Mouse (Mus musculus) kidney, postnatal 25 days (tissue): ENCODE data around the gene Ptprn2.

Source experiments
- DNase-seq, 2 experiments: peaks; one replicate each; pipeline ENCODE4 v3.0.0; 2021; ENCODE audit warnings: mixed read lengths in 2 of 2

The Ptprn2 gene

DNA sequence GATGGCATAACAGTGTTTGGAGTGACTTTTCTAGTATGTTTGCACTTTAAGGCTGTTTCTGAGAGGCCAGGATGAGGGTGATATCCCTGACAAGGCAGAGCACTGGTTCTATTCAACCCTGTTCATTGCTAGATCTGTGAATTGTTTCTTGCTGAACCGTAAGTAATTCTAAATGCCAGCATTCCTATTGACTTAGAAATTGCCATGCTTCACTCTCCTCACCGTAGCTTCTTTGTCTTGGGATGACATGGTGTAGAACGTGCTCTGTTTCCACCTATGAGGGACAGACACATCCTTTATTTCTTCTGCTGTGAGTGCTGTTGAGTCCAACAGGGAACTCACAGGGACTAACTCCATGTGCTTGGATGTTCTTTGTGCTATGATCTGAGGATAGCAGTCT lies 416.3 kb downstream of the Ptprn2 start:
- DNase-seq, result no peak

DNA sequence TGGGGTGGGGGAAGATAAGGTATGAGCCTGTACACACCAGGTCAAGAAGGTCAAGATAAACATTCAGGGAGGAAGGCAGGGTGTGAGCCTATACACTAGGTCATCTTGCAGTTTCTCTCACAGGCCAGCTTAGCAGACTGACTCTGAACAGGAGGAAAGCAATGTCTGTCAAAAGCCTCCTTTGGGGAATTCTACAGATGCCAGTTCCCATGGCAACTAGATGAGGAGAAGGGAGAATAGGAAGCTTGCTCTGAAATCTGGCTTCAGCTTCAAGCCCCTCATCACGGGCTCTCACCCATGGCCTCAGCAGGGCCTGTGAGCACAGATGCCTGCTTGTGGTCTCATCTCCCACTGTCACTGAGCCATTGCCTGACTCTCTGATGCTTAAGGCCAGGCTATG lies 421.9 kb downstream of the Ptprn2 start:
- no peak for DNase-seq

DNA sequence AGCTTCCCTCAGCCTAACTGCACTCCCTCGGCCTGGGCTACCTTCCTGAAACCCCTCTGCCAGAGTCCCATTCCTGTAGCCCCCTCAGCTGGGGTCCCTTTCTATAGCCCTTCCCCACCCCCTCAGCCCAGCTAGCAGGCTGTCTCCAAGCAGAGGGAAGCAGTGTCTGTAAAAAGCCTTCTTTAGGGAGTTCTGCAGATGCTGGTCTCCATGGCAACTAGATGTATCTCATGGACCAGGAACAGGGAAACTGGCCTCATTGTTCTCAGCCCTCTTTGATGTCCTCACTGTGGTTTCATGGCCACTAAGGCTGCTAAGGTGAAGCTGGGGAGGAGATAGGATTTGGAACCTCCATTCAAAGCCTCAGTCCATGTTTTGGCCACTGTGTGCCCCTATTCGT lies 423.1 kb downstream of the Ptprn2 start:
- DNase-seq, result no peak

DNA sequence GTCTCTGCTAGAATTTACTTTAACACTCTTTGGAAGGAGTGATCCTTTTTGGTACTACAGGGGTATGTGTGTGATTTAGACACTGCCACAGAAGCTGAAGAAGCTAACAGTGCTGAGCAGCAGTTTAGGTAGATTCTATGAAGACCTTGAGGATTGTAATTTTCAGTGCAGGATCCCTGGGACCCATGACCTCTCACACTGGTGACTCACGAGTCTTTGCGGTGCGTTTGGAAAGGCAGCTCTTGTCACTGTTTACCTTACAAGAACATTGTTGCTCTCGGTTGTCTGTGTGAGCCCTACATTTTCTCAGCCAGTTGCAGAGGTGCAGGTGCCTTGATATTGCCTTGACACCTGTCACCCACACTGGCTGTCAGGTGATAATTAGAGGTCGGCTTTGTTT lies 431.3 kb downstream of the Ptprn2 start:
- no peak for DNase-seq

DNA sequence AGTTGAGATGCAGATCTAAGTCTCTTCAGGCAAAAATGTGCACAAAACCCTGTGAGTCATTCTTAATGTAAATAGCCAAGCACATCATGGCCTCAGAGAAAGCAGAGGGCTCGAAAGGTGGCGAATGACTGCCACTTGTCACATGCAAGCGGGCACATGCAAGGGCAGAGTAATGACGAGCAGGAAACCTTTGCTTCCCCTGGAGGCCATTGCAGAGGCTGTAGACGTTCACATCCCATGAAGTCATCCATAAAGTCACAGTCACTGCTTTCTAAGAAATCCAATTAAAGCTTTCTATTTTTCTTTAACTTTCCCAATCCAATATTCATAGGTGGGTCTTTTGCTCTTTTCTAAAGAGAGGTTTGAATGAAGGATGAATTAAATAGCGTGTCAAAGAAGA lies 433.7 kb downstream of the Ptprn2 start:
- DNase-seq, result no peak

DNA sequence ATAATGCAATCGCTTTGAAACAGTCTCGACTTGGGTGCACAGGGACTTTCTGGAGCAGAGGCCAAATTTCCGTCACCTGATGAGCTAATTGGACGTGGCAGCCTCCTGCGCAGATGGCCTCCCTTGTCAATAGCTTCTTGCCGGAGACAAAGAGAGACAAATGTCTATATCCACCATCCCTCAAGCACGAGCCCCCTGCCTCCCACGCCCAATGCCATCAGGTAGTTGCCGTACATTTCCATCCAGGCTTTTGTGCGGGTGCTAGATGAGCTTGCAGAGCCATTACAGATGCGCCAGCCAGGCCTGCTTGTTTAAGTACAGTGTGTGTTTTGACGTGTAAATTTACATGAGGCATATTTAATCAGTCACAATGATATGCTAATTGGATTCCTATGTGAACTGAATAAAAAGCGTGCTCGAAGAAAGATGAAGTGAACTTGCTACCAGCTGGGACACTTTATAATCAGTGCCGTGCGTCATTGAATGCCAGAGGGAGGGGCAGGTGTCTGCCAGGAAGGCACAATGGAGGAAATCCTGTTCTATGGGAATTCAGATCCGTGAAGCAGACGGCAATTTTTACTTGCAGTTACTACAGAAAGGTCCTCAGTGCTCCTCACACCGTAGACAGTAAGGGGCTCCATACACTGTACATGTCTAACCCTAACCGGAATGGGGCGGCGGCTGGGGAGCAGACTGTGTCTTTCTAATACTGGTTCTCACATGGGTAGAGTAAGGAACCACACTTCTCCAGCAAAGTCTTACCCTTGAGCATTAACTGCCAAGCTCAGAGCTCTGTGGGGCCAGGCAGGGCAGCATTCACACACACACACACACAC lies 434.4 kb downstream of the Ptprn2 start:
- no peak for DNase-seq

DNA sequence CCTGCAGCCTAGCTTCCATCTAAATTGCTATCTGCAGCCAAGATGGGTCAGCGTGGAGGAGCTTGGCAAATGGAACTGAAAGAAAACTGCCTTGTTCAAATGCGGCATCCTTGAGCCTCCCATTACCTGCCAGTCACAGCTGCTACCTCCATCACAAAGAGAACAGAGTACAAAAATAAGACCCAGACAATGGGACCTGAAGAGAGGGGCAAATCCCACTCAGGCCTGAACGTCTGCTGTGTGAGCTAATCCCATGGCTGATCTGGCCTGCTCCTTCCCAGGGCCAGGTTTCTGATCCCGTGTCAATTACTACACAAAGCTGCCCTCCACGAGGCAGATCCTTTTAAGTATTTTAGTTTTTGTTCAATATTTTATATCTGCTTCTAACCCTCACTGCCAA lies 441.6 kb downstream of the Ptprn2 start:
- no peak for DNase-seq

DNA sequence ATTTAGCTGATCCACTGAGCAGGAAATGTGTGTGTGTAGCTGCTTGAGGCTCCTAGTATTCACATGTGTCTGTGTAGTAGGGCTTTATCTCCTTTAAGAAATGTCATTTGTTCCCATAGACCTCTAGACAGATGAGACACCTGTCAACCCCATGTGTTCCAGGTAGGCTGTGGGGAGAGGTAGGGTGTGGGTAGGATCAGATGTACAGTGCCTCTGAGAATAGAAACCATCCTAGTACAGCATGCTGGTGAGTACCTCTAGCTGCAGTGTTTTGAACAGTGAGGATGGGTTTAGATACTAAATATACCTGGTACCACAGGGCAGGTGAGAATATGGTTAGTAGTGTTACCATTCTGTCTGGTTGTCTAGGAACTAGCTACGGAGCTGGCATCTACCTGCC lies 442.0 kb downstream of the Ptprn2 start:
- no peak for DNase-seq

DNA sequence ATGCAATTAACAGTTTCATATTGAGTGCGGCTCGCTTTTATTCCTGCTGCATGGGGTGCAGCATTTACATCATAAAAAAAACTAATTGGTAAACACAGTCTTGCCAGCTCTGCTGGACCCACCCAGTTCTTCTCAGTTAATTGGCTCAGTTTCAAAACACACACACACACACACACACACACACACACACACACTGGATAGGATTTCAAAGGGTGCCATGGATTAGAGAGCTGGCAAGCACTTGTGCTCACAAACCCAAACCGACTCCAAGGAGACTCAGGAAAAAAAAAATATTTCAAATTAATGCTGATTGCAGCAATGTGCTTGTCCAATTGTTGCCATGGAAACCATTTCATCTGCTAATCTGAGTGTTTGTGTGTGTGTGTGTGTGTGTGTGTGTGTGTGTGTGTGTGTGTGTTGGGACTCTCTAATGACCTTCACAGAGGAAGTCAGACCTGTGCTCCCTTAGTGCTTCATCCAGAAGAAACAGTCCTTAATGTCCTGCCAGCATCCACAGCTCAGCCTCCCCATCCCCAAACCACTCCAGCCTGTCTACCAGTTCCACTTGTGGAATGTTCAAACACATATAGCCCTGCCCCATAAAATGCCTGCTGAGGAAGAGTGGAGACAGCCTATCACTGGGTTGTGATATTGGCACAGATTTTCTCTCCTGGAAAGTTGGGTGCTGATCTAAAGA lies 452.8 kb downstream of the Ptprn2 start:
- no peak for DNase-seq

DNA sequence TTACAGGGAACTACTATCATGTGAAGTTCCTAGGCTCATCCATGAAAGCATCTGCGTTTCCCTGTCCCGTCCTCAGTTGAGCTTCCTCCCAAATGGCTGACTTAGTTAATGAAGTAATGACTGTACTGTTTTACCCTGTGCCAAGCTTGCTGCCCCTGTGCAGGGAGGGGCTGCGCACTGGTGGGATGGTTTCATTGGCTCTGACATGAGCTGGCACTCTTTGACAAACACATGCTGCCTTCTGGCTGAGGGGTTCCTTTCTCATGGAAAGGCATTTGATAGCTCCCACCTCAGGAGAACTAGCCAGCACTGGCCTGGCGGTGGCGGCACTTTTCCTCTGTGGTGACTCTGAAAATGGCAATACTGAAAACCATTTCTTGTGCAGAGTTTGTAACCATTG lies 458.4 kb downstream of the Ptprn2 start:
- no peak for DNase-seq

DNA sequence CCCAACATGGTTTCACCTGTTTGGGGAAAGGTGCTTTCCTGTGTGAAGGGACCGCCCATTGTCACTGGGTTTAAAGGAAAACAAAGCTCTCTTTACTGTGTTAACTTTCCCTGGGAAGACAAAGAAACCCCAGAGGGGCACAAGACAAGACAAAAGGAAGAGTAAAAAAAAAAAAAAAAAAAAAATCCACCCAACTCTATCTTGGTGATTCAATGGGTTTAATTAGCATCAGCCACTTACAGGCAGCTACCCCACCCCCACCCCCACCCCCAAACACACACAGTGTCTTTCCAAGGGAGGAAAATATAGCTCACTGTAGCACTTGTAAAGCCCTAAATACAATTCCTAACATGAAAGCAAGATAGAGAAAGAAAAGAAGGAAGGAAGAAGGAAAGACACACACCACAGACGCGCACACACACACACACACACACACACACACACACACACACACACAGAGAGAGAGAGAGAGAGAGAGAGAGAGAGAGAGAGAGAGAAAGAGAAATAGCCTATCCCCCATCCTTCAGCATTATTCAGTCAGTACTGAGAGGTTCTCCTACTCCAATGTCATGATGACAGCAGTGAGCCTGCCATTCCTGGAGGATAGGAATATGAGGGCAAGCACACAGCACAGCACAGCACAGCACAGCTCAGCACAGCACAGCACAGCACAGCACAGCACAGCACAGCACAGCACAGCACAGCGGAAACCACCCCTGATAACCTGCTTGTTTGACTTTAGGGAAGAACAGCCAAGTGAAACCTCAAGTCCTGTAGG lies 462.8 kb downstream of the Ptprn2 start:
- DNase-seq, result no peak

DNA sequence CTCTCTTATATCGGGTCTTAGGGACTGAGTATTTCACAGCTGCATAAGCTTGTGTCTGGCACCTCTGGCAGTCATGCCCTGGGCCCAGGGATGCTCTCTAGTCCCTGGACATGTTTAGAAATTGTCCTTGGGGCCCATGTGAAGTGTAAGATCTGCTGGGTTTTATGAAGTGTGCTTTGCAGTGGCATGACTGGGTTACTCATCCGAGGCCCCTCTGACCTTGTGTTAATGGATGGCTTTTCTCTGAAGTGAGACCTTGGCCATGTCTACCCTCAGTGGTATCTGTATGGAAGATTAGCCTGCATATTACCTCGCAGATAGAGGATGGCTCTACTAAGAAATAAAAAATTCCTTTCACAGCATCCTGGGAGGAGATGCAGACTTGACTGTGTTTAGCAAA lies 464.2 kb downstream of the Ptprn2 start:
- no peak for DNase-seq

DNA sequence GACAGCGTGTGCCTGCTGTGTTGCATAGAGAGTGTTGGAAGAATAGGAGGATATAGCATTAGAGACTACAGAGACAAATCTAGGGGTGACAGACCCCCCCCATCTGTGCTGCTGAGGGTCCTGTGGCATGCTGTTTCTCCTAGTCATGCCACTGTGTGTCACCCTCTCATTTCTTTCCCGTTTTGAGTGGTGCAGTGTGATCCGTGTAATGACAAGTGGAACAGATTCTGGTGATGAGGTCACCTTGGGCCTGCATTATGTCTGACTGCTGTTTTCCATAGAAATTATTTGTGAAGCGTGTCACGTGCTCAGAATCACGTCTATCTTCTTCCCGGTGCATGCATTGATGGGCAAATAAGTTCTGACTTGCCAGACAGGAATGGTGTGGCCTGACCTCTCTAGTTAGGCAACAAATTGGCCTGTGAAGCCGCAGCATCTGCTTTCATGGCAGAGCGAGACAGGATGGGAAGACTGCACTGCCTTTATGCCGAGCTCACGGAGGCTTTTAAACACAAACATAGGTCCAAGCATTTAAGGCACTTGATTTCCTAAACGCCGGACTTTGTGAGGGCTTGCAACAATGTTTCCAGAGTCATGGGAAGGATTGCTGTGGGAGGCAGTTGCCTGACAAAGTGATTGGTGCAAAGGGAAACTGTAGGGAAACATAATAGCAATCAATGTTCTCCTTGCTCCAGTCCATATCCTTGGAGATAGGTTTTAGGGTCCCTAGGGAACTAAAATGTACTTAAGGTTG lies 467.1 kb downstream of the Ptprn2 start:
- no peak for DNase-seq

DNA sequence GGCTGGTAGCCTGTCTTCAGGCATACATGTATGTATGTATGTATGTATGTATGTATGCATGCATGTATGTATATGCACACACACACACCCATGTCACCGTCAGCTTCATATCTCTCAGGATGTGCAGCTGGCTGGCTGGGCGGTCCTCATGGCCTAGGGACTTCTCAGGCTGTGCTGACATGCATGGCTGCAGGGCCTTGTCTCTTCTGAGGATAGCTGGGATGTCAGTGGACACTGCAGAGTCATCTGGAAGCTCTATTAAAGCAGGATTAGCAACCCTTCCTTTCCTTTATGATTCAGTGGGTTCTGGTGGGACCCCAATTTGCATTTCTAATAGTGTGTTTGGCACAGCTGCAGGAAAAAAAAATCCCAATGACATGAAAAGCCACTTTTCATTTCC lies 473.6 kb downstream of the Ptprn2 start:
- DNase-seq, result no peak

DNA sequence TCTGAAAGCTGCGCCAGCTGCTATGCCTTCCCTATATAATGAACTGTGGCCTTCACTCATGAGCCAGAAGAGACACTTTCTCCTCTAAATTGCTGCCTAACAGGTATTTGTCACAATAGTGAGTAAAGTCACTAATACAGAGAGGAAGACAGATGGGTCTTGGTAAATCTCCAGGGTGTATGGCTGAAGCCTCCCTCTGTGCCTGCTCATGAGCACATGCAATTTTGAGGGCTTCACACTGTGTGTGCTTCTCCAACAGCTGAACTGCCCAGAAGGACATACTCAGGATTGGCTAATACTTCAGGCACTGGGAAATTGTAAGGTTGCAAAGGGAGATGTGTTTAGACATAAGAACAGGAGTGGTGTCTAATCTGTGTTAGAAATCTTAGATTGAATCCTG lies 478.4 kb downstream of the Ptprn2 start:
- no peak for DNase-seq

DNA sequence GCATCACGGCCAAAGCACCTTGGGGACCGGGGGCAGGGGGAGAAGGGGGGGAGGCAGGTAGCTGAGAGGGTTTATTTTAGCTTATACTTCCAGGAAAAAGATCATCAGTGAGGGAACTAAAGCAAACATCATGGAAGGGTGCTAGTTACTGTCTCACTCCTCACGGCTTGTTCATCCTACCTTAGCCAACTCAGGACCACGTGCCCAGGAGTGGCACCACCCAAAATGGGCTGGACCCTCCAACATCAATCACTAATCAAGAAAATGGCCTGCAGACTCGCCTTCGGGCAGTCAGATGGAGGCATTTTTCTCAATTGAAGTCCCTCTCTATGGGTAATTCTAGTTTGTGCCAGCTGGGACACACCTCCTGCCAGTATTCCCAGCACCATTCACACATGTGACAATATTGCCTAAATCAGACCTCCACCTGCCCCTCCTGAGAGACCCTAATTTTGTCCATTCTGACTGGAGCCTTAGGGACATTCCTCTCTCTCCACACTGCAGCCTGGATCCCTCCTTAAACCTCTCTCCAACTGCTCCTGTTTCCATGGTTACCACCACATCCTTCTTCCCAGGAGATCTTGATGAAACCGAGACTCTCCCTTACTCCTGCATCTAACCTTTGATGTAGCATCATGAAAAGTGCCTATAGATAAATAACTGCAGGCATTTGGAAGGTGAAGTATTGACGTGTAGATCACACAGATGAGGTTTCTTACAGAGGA lies 482.9 kb downstream of the Ptprn2 start:
- DNase-seq, result no peak

DNA sequence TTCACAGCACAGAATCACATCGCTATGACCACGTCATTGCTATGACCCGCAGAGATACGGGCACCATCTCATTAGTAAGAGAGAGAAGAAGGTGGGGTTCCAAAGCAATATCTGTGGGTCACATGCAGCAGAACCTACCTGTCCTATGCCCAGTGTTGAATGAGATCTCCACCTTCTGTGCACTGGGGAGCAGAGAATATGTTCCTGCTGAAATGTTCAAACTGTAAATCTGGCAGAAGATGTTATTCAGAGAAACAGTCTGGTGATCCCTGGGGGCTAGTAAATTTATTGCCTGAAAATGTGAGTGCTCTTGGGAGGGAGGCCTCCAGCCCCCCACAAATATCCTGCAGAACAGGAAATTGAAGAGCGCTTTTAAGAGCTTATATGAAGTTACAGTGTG lies 490.0 kb downstream of the Ptprn2 start:
- DNase-seq, result no peak

DNA sequence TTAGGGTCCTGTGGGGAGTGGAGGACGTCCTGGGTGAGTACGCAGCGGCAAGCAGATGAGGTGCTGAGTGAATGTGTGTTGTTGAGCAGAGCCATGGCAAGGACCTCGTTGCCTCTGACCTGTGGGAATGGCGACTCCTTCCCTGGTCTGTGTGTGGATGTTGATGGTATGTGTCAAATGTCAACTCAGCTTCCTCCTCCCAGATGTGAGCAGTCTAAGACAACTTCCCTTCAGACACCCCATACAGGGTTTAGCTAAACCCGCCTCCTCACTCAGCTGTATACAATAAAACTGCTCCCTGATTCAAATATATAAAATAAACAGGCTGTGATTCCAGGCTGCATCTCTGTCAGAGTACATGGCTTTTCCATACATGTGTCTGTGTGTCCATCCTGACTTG lies 491.5 kb downstream of the Ptprn2 start:
- no peak for DNase-seq

DNA sequence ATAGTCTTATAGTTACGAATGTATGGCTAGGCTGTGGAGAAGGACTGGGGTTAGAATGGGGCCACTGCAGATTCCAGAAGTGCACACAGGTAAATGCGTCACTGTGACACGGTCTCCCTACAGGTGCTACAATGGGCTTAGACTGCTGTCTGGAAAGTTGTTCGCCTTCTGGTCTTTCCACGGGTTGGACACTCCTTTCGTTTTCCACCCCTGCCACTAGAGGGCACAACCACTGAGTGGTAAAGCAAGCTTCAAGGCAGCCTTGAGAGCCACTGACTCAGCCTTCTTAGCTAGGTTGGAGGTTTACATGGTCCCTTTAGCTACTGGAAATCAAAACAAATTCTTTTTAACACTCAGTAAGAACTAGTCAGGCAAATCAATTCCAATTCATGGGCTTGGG lies 492.7 kb downstream of the Ptprn2 start:
- DNase-seq, result peak in 1 of 2 experiments; percentile 5

DNA sequence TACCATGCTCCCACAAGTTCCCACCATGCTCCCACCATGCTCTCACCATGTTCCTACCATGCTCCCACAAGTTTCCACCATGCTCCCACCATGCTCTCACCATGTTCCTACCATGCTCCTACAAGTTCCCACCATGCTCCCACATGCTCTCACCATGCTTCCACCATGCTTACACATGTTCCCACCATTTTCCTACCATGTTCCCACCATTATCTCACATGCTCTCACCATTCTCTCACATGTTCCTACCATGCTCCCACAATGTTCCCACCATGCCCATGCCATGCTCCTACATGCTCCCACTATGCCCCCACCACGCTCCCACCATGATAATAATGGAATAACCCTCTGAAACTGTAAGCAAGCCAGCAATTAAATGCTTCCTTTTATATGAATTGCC lies 495.8 kb downstream of the Ptprn2 start:
- DNase-seq, result no peak

DNA sequence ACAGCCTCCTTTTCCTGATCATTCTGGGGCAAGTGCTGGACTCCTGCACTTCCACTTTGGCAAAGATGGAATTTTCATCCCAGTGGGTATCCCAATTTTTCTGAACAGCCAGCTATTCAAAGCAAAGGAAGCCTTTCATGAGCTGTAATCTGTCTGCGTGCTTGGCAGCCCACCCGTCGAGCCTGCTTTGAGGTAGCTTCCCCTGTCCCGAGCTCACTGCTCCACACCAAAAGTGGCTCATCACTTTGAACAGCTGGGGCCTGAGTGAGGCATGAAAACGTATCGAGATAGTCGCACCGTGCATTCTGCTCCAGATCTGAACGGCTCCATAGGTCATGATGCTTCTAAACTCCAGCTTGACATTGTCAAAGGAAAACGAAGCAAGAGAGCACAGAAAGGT lies 503.6 kb downstream of the Ptprn2 start:
- no peak for DNase-seq

DNA sequence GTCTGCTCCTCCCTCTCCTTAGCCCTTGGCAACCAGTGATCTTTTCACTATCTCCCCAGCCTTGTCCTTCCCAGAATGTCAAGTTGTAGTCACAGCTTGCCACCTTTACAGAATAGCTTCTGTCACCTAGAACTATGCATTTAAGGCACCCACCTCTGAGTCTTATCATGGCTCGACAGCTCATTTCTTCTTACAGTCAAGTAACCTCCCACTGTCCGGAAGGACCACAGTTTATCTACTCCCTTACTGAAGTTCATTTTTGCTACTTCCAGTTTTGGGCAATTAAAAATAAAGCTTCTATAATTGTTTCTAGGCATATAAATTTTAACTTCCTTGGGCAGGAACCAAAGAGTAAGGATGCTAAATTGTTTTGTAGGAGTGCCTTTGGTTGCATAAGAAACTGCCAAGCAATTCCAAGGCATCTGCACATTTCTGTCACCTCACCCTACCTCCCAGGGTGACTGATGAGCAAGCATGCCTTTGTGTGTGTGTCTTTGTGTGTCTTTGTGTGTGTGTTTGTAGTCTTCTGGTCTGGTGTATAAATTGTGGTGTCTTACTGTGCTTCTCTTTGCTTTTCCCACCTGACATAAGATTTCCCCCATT lies 516.1 kb downstream of the Ptprn2 start:
- DNase-seq, result no peak
